Comparison of ENCODE assay signal across 28 mouse cellular contexts in the genomic region with DNA sequence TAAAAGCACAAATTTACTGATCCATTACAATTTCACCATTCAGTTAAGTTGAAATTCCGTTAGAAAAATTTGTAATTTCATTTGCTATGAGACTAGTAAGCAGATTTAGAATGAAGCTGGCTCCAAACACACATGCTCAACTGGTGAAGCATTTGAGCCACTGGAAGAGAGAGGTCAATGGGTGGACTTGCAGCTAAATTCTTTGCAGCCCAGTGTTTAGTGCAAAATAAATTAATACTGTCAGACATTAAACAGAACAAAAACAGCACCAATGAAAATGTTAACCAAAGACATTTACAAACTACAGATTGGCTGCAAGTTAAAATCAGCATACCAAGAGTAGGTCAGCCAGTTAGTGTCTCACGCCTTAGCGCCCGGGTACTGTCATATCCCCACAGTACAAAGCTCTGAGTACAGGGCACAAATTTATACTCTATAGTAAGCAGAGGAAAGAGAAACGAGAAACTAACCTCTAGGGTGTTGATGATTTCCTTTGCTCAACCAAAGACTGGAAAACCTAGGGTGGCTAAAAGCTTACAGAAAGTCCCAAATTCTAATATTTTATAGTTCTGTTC. TPM values are rescaled to one million over a fixed set of nuclear protein-coding genes. Genes with fewer than 3 reads are reported as not detected.
A peak's percentile ranks its signal among the peaks of the same experiment; 100 is the strongest.
DNase-seq lines count a peak whose midpoint lies in the region; ATAC-seq and TF ChIP-seq lines count a peak whose summit lies in the region.
"Had no signal": no experiment of that assay in that cellular context is flagged by ENCODE, and none has a peak within 500 bp of the region (broad histone marks: within the 10 kb centered on the region; RNA-seq: fewer than 3 reads in every experiment).

No protein-coding gene starts in this region.

- H3K27ac ChIP-seq in kidney, adult 2 months (ENCODE audit: insufficient read depth, low read depth, low read length): 0 out of 2 replicates have a peak overlapping the region, but pooled peaks have one; percentile 16
- peak overlapping the region; percentile 72 for H3K27ac ChIP-seq in kidney, embryonic 15.5 days
- H3K27ac ChIP-seq: embryonic facial prominence, embryonic 15.5 days; gastrocnemius, adult 2 months; heart, embryonic 15.5 days; hindbrain, embryonic 14.5 days; hindbrain, postnatal 0 days had no signal

- TF ChIP-seq CTCF in kidney, adult 2 months (conservative IDR thresholded peaks at IDR 0.05; ENCODE audit: insufficient read depth, insufficient read length, low read depth, low read length): no peak

- H3K4me1 ChIP-seq in kidney, adult 2 months (ENCODE audit: control insufficient read depth, insufficient read depth, low read length): no peaks in the 10 kb centered on the region
- peaks cover 16% of the 10 kb centered on the region for H3K4me1 ChIP-seq in kidney, embryonic 15.5 days
- H3K4me1 ChIP-seq: embryonic facial prominence, embryonic 15.5 days had no signal

- no peaks in the 10 kb centered on the region for H3K27me3 ChIP-seq in kidney, adult 2 months (replicated peaks; ENCODE audit: control insufficient read depth, insufficient read depth, low read length)
- H3K27me3 ChIP-seq in kidney, embryonic 15.5 days: no peaks in the 10 kb centered on the region
- H3K27me3 ChIP-seq: embryonic facial prominence, embryonic 15.5 days; heart, embryonic 15.5 days had no signal

- H3K36me3 ChIP-seq in kidney, adult 2 months (ENCODE audit: control insufficient read depth, insufficient read depth, low read length): no peaks in the 10 kb centered on the region
- H3K36me3 ChIP-seq in kidney, embryonic 15.5 days: no peaks in the 10 kb centered on the region; the same call in 1 of the 2 replicates
- H3K36me3 ChIP-seq: embryonic facial prominence, embryonic 15.5 days; heart, embryonic 15.5 days had no signal

- no peak overlapping the region for H3K4me2 ChIP-seq in kidney, embryonic 15.5 days
- H3K4me2 ChIP-seq: embryonic facial prominence, embryonic 15.5 days; heart, embryonic 11.5 days; heart, embryonic 15.5 days; hindbrain, embryonic 14.5 days had no signal

- peak; percentile 56 for ATAC-seq in kidney, embryonic 15.5 days (replicated peaks; ENCODE audit: low FRiP score)
- ATAC-seq: activated CD4-positive, CD25-positive, alpha-beta regulatory T cell, adult 4 months; CD4-positive, CD25-positive, alpha-beta regulatory T cell, adult 4 months; forebrain, embryonic 14.5 days; forebrain, postnatal 0 days; hindbrain, postnatal 0 days had no signal

- 49% methylated on average over 5 of the region's 5 CpGs for WGBS in kidney, adult 2 months
- WGBS in kidney, embryonic 15.5 days: 54% methylated on average over 5 of the region's 5 CpGs

- no peaks in the 10 kb centered on the region for H3K9me3 ChIP-seq in kidney, embryonic 15.5 days (replicated peaks)
- H3K9me3 ChIP-seq: embryonic facial prominence, embryonic 15.5 days; heart, embryonic 15.5 days had no signal

- no peak overlapping the region for H3K9ac ChIP-seq in kidney, embryonic 15.5 days
- H3K9ac ChIP-seq: embryonic facial prominence, embryonic 15.5 days; forebrain, postnatal 0 days; heart, embryonic 15.5 days; hindbrain, embryonic 14.5 days had no signal

- H3K4me3 ChIP-seq in kidney, adult 2 months (ENCODE audit: insufficient read depth, low read depth, low read length): no peak overlapping the region
- H3K4me3 ChIP-seq in kidney, embryonic 15.5 days (replicated peaks): no peak overlapping the region
- H3K4me3 ChIP-seq: embryonic facial prominence, embryonic 15.5 days; gastrocnemius, adult 2 months; heart, embryonic 15.5 days had no signal

- DNase-seq in kidney, adult 2 months: peak; percentile 27
- DNase-seq in kidney, adult 8-10 months: no peak
- DNase-seq in kidney, postnatal 10 days: no peak
- DNase-seq in NIH3T3 (ENCODE audit: low read depth): peak; percentile 25
- DNase-seq in layer of hippocampus, adult 18-20 months (ENCODE audit: low spot score in 2 of 2): no peak
- DNase-seq: adrenal gland, adult 8-10 months; adrenal gland, postnatal 25 days; cerebellum, adult 11-12 months; cerebellum, adult 8-10 months; cerebellum, postnatal 10 days; cerebellum, postnatal 36 days; embryo, embryonic 11 days; forebrain, postnatal 0 days; gastrocnemius, adult 2 months; gastrocnemius, postnatal 14 days; heart, adult 11 months; heart, postnatal 14 days; heart, postnatal 4 days had no signal

- no peak for TF ChIP-seq POLR2A in kidney, adult 2 months (IDR thresholded peaks at IDR 0.05; ENCODE audit: low read depth, low read length)

RNA-seq across cellular contexts. Expression of gene Fign, which starts 13.9 kb away (rescaled TPM):
- 3.6 and 3.7 TPM in 2 replicates for polyA plus RNA-seq in kidney, adult 2 months (2012; rRNA removed)
- polyA plus RNA-seq in kidney, embryonic 15.5 days (2015; fragmentation: Nextera tagmentation; extraction: Ambion mirVana): 7.9 and 8.8 TPM in 2 replicates
- 1 to 10 TPM; 1.6 to 1.8 TPM for total RNA-seq in layer of hippocampus, adult 18-20 months (2021)
- total RNA-seq: MEL had no signal

Comparison
In these comparisons a context has a peak if more than half of its experiments do, and no peak if none do; other contexts are left out.
1. DNase-seq: peak in kidney, adult 2 months (single experiment) and NIH3T3 (single experiment); none in kidney, adult 8-10 months (0 of 2), kidney, postnatal 10 days (single experiment) and layer of hippocampus, adult 18-20 months (0 of 2).